Mouse (Mus musculus): ENCODE data around the gene Ccdc24. TPM values are rescaled to one million over a fixed set of nuclear protein-coding genes. Genes with fewer than 3 reads are reported as not detected.
A peak's percentile ranks its signal among the peaks of the same experiment; 100 is the strongest.

Ccdc24 gene
- total and polyA plus RNA-seq, 2 experiments from 2014 or later = 0.94 to 7.7 TPM

DNA sequence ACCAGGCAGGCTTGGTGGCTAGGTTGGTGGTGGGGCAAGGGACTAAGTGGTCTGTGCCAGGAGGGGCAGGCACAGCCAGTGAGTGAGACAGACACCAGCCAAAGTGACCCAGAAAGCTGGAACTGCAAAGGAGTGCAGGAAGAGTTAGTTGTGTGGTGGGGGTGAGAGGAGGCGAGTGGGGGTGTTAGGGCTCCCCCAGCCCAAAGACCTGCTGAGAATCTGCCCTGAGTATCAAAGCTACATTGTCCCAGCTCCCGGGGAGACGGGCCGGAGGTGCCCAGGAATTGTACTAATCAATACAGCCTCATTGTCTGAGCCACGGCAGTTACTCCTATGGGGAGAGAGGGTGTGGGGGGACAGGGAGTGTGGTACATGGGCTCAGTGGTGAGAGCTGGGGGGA, 22.9 kb downstream of the Ccdc24 start:
- no peak for TF ChIP-seq CTCF (IDR thresholded peaks at IDR 0.05; ENCODE audit: low read depth)
- 30% methylated on average over 5 of the region's 5 CpGs for WGBS
- no peak overlapping the region for H3K4me3 ChIP-seq (ENCODE audit: low read depth, low read length)
- ATAC-seq = peak; percentile 58
- no peak overlapping the region for H3K27ac ChIP-seq (ENCODE audit: low read depth, low read length)
- H3K9me3 ChIP-seq (ENCODE audit: low read length) = no peaks in the 10 kb centered on the region
- H3K27me3 ChIP-seq (ENCODE audit: insufficient read depth, low read length) = no peaks in the 10 kb centered on the region
- no peak overlapping the region for H3K9ac ChIP-seq
- DNase-seq = no peak
- H3K36me3 ChIP-seq (ENCODE audit: insufficient read depth) = no peaks in the 10 kb centered on the region
- H3K4me1 ChIP-seq (ENCODE audit: insufficient read depth) = no peaks in the 10 kb centered on the region
- H3K4me2 ChIP-seq (ENCODE audit: low read depth) = no peak overlapping the region

GRCm38 (mm10) chr4:117849063-117849462, 23.3 kb downstream of the Ccdc24 start:
- Histone ChIP-seq H3K9me3 (ENCODE audit: low read length) (no peaks in the 10 kb centered on the region), H3K4me1 (ENCODE audit: insufficient read depth) (no peaks in the 10 kb centered on the region), H3K36me3 (ENCODE audit: insufficient read depth) (no peaks in the 10 kb centered on the region), H3K4me2 (ENCODE audit: low read depth) (no peak overlapping the region), H3K9ac (no peak overlapping the region), H3K4me3 (ENCODE audit: low read depth, low read length) (no peak overlapping the region), H3K27ac (ENCODE audit: low read depth, low read length) (no peak overlapping the region), H3K27me3 (ENCODE audit: insufficient read depth, low read length) (no peaks in the 10 kb centered on the region)
- no peak for TF ChIP-seq CTCF (IDR thresholded peaks at IDR 0.05; ENCODE audit: low read depth)
- 52% methylated on average over 17 of the region's 17 CpGs for WGBS
- DNase-seq (no peak), ATAC-seq (peak; percentile 14; the same call in 1 of the 2 replicates)

- H3K9ac ChIP-seq = no peak overlapping the region
- no peak overlapping the region for H3K4me3 ChIP-seq (ENCODE audit: low read depth, low read length)
- TF ChIP-seq CTCF (IDR thresholded peaks at IDR 0.05; ENCODE audit: low read depth) = no peak
- ATAC-seq (peak; percentile 77), DNase-seq (peak; percentile 52)
- H3K36me3 ChIP-seq (ENCODE audit: insufficient read depth) = no peaks in the 10 kb centered on the region
- H3K27ac ChIP-seq (ENCODE audit: low read depth, low read length) = no peak overlapping the region
- H3K4me1 ChIP-seq (ENCODE audit: insufficient read depth) = no peaks in the 10 kb centered on the region
- no peak overlapping the region for H3K4me2 ChIP-seq (ENCODE audit: low read depth)
- no peaks in the 10 kb centered on the region for H3K27me3 ChIP-seq (ENCODE audit: insufficient read depth, low read length)
- WGBS = 17% methylated on average over 2 of the region's 2 CpGs
- no peaks in the 10 kb centered on the region for H3K9me3 ChIP-seq (ENCODE audit: low read length)
Measured at GRCm38 (mm10) chr4:117847011-117847410, 25.3 kb downstream of the Ccdc24 start.

- Histone ChIP-seq H3K27ac (ENCODE audit: low read depth, low read length) (no peak overlapping the region), H3K9ac (no peak overlapping the region), H3K36me3 (ENCODE audit: insufficient read depth) (no peaks in the 10 kb centered on the region), H3K4me1 (ENCODE audit: insufficient read depth) (no peaks in the 10 kb centered on the region), H3K4me3 (ENCODE audit: low read depth, low read length) (no peak overlapping the region), H3K4me2 (ENCODE audit: low read depth) (no peak overlapping the region), H3K9me3 (ENCODE audit: low read length) (no peaks in the 10 kb centered on the region), H3K27me3 (ENCODE audit: insufficient read depth, low read length) (no peaks in the 10 kb centered on the region)
- ATAC-seq (no peak), DNase-seq (no peak)
- WGBS = 95% methylated on average over 4 of the region's 4 CpGs
- no peak for TF ChIP-seq CTCF (IDR thresholded peaks at IDR 0.05; ENCODE audit: low read depth)
Measured at GRCm38 (mm10) chr4:117846261-117846660, 26.1 kb downstream of the Ccdc24 start.

DNA sequence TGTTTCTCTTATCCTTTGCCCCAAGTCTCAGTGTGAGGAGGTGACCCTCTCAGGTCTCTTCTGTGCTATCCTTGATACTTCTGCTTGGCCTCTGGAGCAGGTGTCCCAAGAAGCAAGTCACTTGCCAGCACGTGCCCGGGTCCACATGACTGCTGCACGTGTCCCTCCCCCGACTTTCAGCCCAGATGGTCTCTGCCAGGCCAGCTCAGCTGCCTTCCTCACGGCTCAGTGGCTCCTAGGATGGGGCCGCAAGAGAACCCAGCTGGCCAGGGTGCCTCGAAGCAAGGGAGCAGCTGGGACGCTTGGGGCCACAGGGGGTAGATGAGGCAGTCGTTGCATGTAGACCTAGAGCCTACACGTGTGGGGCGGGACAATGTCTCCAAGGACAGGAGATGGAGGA, 27.0 kb downstream of the Ccdc24 start:
- ATAC-seq (no peak), DNase-seq (no peak)
- TF ChIP-seq CTCF (IDR thresholded peaks at IDR 0.05; ENCODE audit: low read depth) = no peak
- Histone ChIP-seq H3K27me3 (ENCODE audit: insufficient read depth, low read length) (no peaks in the 10 kb centered on the region), H3K9ac (no peak overlapping the region), H3K27ac (ENCODE audit: low read depth, low read length) (no peak overlapping the region), H3K9me3 (ENCODE audit: low read length) (no peaks in the 10 kb centered on the region), H3K4me1 (ENCODE audit: insufficient read depth) (no peaks in the 10 kb centered on the region), H3K4me2 (ENCODE audit: low read depth) (no peak overlapping the region), H3K4me3 (ENCODE audit: low read depth, low read length) (no peak overlapping the region), H3K36me3 (ENCODE audit: insufficient read depth) (no peaks in the 10 kb centered on the region)
- 81% methylated on average over 11 of the region's 11 CpGs for WGBS

GRCm38 (mm10) chr4:117844467-117844866, 27.9 kb downstream of the Ccdc24 start:
- H3K27me3 ChIP-seq (ENCODE audit: insufficient read depth, low read length) = no peaks in the 10 kb centered on the region
- H3K9ac ChIP-seq = no peak overlapping the region
- H3K4me1 ChIP-seq (ENCODE audit: insufficient read depth) = no peaks in the 10 kb centered on the region
- H3K27ac ChIP-seq (ENCODE audit: low read depth, low read length) = no peak overlapping the region
- DNase-seq (no peak), ATAC-seq (no peak)
- no peaks in the 10 kb centered on the region for H3K36me3 ChIP-seq (ENCODE audit: insufficient read depth)
- 91% methylated on average over 5 of the region's 5 CpGs for WGBS
- no peak overlapping the region for H3K4me3 ChIP-seq (ENCODE audit: low read depth, low read length)
- H3K4me2 ChIP-seq (ENCODE audit: low read depth) = no peak overlapping the region
- TF ChIP-seq CTCF (IDR thresholded peaks at IDR 0.05; ENCODE audit: low read depth) = no peak
- H3K9me3 ChIP-seq (ENCODE audit: low read length) = no peaks in the 10 kb centered on the region

- 80% methylated on average over 5 of the region's 5 CpGs for WGBS
- DNase-seq (no peak), ATAC-seq (no peak)
- Histone ChIP-seq H3K27me3 (ENCODE audit: insufficient read depth, low read length) (no peaks in the 10 kb centered on the region), H3K9ac (no peak overlapping the region), H3K4me2 (ENCODE audit: low read depth) (no peak overlapping the region), H3K27ac (ENCODE audit: low read depth, low read length) (no peak overlapping the region), H3K36me3 (ENCODE audit: insufficient read depth) (no peaks in the 10 kb centered on the region), H3K9me3 (ENCODE audit: low read length) (no peaks in the 10 kb centered on the region), H3K4me3 (ENCODE audit: low read depth, low read length) (no peak overlapping the region), H3K4me1 (ENCODE audit: insufficient read depth) (no peaks in the 10 kb centered on the region)
- no peak for TF ChIP-seq CTCF (IDR thresholded peaks at IDR 0.05; ENCODE audit: low read depth)
Measured at GRCm38 (mm10) chr4:117843101-117843500, 29.3 kb downstream of the Ccdc24 start.

- no peak for TF ChIP-seq CTCF (IDR thresholded peaks at IDR 0.05; ENCODE audit: low read depth)
- Histone ChIP-seq H3K36me3 (ENCODE audit: insufficient read depth) (no peaks in the 10 kb centered on the region), H3K9me3 (ENCODE audit: low read length) (no peaks in the 10 kb centered on the region), H3K9ac (no peak overlapping the region), H3K4me1 (ENCODE audit: insufficient read depth) (no peaks in the 10 kb centered on the region), H3K27ac (ENCODE audit: low read depth, low read length) (no peak overlapping the region), H3K4me2 (ENCODE audit: low read depth) (no peak overlapping the region), H3K4me3 (ENCODE audit: low read depth, low read length) (no peak overlapping the region), H3K27me3 (ENCODE audit: insufficient read depth, low read length) (no peaks in the 10 kb centered on the region)
- DNase-seq (no peak), ATAC-seq (no peak)
- whole genome bisulfite sequencing = 72% methylated on average over 3 of the region's 3 CpGs
Measured at GRCm38 (mm10) chr4:117841566-117841965, 30.8 kb downstream of the Ccdc24 start.
